Mouse (Mus musculus) bone marrow macrophage, adult 2 months (primary cell): Measurements from ENCODE around the gene Igfbp6.

Source experiments
- CTCF ChIP-seq: IDR thresholded peaks from 2 replicates; pipeline ENCODE4 v1.5.1; 2012; ENCODE audit warnings: low read depth, mild to moderate bottlenecking, low read length, moderate library complexity
- POLR2A ChIP-seq: IDR thresholded peaks from 2 replicates; pipeline ENCODE4 v1.6.1; 2012; ENCODE audit warnings: mild to moderate bottlenecking, low read depth, low read length, borderline replicate concordance

DNA sequence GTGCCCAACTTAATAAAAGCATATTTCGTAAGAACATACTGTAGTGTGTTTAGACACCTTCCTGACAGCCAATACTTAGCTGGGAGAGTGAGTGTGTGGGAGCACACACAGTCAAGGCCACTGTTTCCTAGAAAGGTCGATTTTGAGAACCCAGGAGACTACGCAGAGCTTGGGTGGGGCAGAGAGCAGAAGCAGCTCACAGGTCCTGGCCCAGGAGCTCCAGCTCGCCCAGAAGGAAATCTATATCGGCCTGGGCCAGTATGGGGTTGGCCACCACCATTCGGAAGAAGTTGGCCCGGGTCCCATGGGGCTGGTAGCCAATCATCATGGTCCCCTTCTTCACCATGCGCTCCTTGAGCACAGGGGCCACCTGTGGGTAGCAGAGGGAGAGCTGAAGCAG lies 33.3 kb downstream of the Igfbp6 start:
- TF ChIP-seq POLR2A (no peak), CTCF (no peak)
